Mouse (Mus musculus) CH12.LX (cell line): ENCODE data around the gene Ccdc78. TPM values are rescaled to one million over a fixed set of nuclear protein-coding genes. Genes with fewer than 3 reads are reported as not detected.

Experiments used
- DNase-seq: peaks from one replicate; pipeline ENCODE4 v3.0.0-alpha.2; 2013; ENCODE audit errors: extremely low read depth
- H3K27ac ChIP-seq: 2 replicates; pipeline ENCODE4 v1.5.1; 2012; ENCODE audit warnings: low read depth, mild to moderate bottlenecking, control low read depth, moderate library complexity; ENCODE audit not compliant: insufficient read depth
- H3K27me3 ChIP-seq: replicated peaks from 2 replicates; pipeline ENCODE3; 2012; ENCODE audit warnings: inconsistent platforms
- H3K36me3 ChIP-seq, 2 experiments: replicated peaks in 1 of 2; 2 replicates each; pipeline versions ENCODE3 to v1.6.1; 2012; ENCODE audit warnings: inconsistent platforms in 1 of 2, low read length in 1 of 2, mild to moderate bottlenecking in 1 of 2, mixed read lengths in 1 of 2, moderate library complexity in 1 of 2; ENCODE audit not compliant: control insufficient read depth in 1 of 2, insufficient read depth in 1 of 2
- H3K4me1 ChIP-seq, 2 experiments: 2 replicates each; pipeline ENCODE4 v1.6.1; 2012; ENCODE audit warnings: inconsistent platforms in 1 of 2, moderate library complexity in 1 of 2; ENCODE audit not compliant: insufficient read depth in 2 of 2, control insufficient read depth in 1 of 2
- H3K4me2 ChIP-seq: 2 replicates; pipeline ENCODE4 v1.6.1; 2012; ENCODE audit warnings: low read depth, mild to moderate bottlenecking, control low read depth; ENCODE audit not compliant: poor library complexity, insufficient read depth, severe bottlenecking
- H3K4me3 ChIP-seq, 3 experiments: fragments of 150-350 bp in 1 of 3; sonication (generic) in 1 of 3; replicated peaks in 1 of 3; 2 replicates each; pipeline versions ENCODE3 to v1.5.1; 2011 to 2012; ENCODE audit warnings: low read depth in 2 of 3, low read length in 2 of 3, mild to moderate bottlenecking in 2 of 3, moderate library complexity in 2 of 3, control low read depth in 1 of 3, improper control_type of control experiment in 1 of 3, inconsistent platforms in 1 of 3, mixed read lengths in 1 of 3; ENCODE audit not compliant: poor library complexity in 1 of 3
- H3K79me2 ChIP-seq: replicated peaks from 2 replicates; pipeline ENCODE4 v1.6.1; 2012; ENCODE audit warnings: mild to moderate bottlenecking, moderate library complexity; ENCODE audit not compliant: control insufficient read depth, poor library complexity, insufficient read depth, severe bottlenecking; ENCODE audit errors: extremely low read depth
- H3K9ac ChIP-seq: 2 replicates; pipeline ENCODE4 v1.6.1; 2012; ENCODE audit warnings: low read depth, mild to moderate bottlenecking, control low read depth, moderate library complexity; ENCODE audit not compliant: insufficient read depth
- H3K9me3 ChIP-seq: replicated peaks from 2 replicates; pipeline ENCODE3; 2012; ENCODE audit warnings: low read length, inconsistent platforms, mixed read lengths
- CHD1 ChIP-seq: IDR thresholded peaks from 2 replicates; pipeline ENCODE4 v1.6.1; 2012; ENCODE audit warnings: low read depth, low read length, improper control_type of control experiment, inconsistent platforms
- EP300 ChIP-seq: IDR thresholded peaks from 2 replicates; pipeline ENCODE4 v1.6.1; 2011; ENCODE audit warnings: low read length, improper control_type of control experiment
- ETS1 ChIP-seq: conservative IDR thresholded peaks from 2 replicates; pipeline ENCODE4 v1.6.1; 2012; ENCODE audit warnings: low read depth, mild to moderate bottlenecking, inconsistent platforms, low read length, improper control_type of control experiment, moderate library complexity
- IRF4 ChIP-seq: IDR thresholded peaks from 2 replicates; pipeline ENCODE4 v1.6.1; 2014; ENCODE audit warnings: low read depth, mild to moderate bottlenecking, inconsistent platforms, low read length, improper control_type of control experiment
- JUND ChIP-seq: conservative IDR thresholded peaks from 2 replicates; pipeline ENCODE4 v1.6.1; 2011; ENCODE audit warnings: low read depth, low read length, improper control_type of control experiment
- MAFK ChIP-seq: IDR thresholded peaks from 2 replicates; pipeline ENCODE4 v1.6.1; 2011; ENCODE audit warnings: low read length, improper control_type of control experiment; ENCODE audit not compliant: insufficient replicate concordance
- MEF2A ChIP-seq: IDR thresholded peaks from 2 replicates; pipeline ENCODE4 v1.6.1; 2014; ENCODE audit warnings: low read depth, mild to moderate bottlenecking, inconsistent platforms, low read length, improper control_type of control experiment, borderline replicate concordance
- MXI1 ChIP-seq: IDR thresholded peaks from 2 replicates; pipeline ENCODE4 v1.6.1; 2011; ENCODE audit warnings: mild to moderate bottlenecking, low read depth, low read length, improper control_type of control experiment
- NELFE ChIP-seq: IDR thresholded peaks from 2 replicates; pipeline ENCODE4 v1.6.1; 2011; ENCODE audit warnings: low read depth, low read length, improper control_type of control experiment
- NRF1 ChIP-seq: IDR thresholded peaks from 2 replicates; pipeline ENCODE4 v1.6.1; 2014; ENCODE audit warnings: low read depth, mild to moderate bottlenecking, inconsistent platforms, low read length, improper control_type of control experiment, moderate library complexity
- POLR2A ChIP-seq: IDR thresholded peaks from 2 replicates; pipeline ENCODE4 v1.6.1; 2011; ENCODE audit warnings: low read depth, mild to moderate bottlenecking, improper control_type of control experiment, low read length
- POLR2AphosphoS2 ChIP-seq: IDR thresholded peaks from 2 replicates; pipeline ENCODE4 v1.6.1; 2011; ENCODE audit warnings: low read depth, low read length, improper control_type of control experiment
- TCF12 ChIP-seq: IDR thresholded peaks from 2 replicates; pipeline ENCODE4 v1.6.1; 2014; ENCODE audit warnings: low read depth, mild to moderate bottlenecking, inconsistent platforms, low read length, improper control_type of control experiment
- UBTF ChIP-seq: IDR thresholded peaks from 2 replicates; pipeline ENCODE4 v1.6.1; 2012; ENCODE audit warnings: low read depth, mild to moderate bottlenecking, inconsistent platforms, low read length, improper control_type of control experiment, moderate library complexity
- USF2 ChIP-seq: conservative IDR thresholded peaks from 2 replicates; pipeline ENCODE4 v1.6.1; 2011; ENCODE audit warnings: low read depth, low read length, improper control_type of control experiment
- ZC3H11A ChIP-seq: IDR thresholded peaks from 2 replicates; pipeline ENCODE4 v1.6.1; 2012; ENCODE audit warnings: low read depth, mild to moderate bottlenecking, inconsistent platforms, low read length, improper control_type of control experiment
- dilution Hi-C: fragments of 300-500 bp; cut with MboI; formaldehyde crosslinking; loops from 2 replicates; pipeline ENCODE4 v1.14.3; 2020; ENCODE audit warnings: low sequenced_read_pairs; ENCODE audit not compliant: extremely low pct_unique_long_range_greater_than_20kb, extremely low pct_ligation_motif_present
- in situ Hi-C: fragments of 300-500 bp; cut with MboI; formaldehyde crosslinking; loops from 3 replicates; pipeline ENCODE4 v1.14.3; 2019; ENCODE audit warnings: low sequenced_read_pairs, low pct_ligation_motif_present, low pct_unique_long_range_greater_than_20kb, mixed read lengths
- polyA plus RNA-seq: library from polyadenylated mRNA; unstranded; fragments of >175 nt; gene quantifications from 2 replicates; pipeline ENCODE4 v1.2.1, GENCODE M21; 2012; ENCODE audit warnings: low read depth; ENCODE audit not compliant: insufficient read length
- total RNA-seq, 2 experiments: library from RNA; depleted of rRNA; stranded (reverse); fragments of 300-350 nt in 1 of 2; fragments of >200 nt in 1 of 2; gene quantifications; 2 replicates each; pipeline ENCODE4 v1.2.3; 2012 to 2014

Gene Ccdc78
- total and polyA plus RNA-seq, 3 experiments = 0.13 to 0.40 (median 0.25) TPM

GRCm38 (mm10) chr17:25754241-25754640 lies 32.1 kb upstream of the Ccdc78 start, which contains the start of gene Msln:
Gene Msln, minus strand, starts transcription at chr17:25754378.
- Histone ChIP-seq H3K4me3 (no peak within 1 kb of the TSS), H3K9ac (no peak within 1 kb of the TSS), H3K4me2 (no peak within 1 kb of the TSS), H3K27me3 (peaks cover 97% of the 10 kb centered on the region), H3K4me1 (no peaks in the 10 kb centered on the region), H3K36me3 (no peaks in the 10 kb centered on the region), H3K9me3 (no peaks in the 10 kb centered on the region), H3K79me2 (no peaks in the 10 kb centered on the region), H3K27ac (no peak within 1 kb of the TSS)
- no peak for TF ChIP-seq POLR2AphosphoS2
- TF ChIP-seq CHD1 = no peak
- no peak for TF ChIP-seq MAFK
- no peak for TF ChIP-seq MXI1
- TF ChIP-seq UBTF = no peak
- TF ChIP-seq NRF1 = no peak
- TF ChIP-seq IRF4 = no peak
- TF ChIP-seq NELFE = no peak
- TF ChIP-seq MEF2A = no peak
- no peak for TF ChIP-seq TCF12
- TF ChIP-seq JUND = no peak
- TF ChIP-seq ZC3H11A = no peak
- TF ChIP-seq POLR2A = no peak
- TF ChIP-seq ETS1 = no peak
- no peak for TF ChIP-seq USF2
- TF ChIP-seq EP300 = no peak
- no peak for DNase-seq
- in situ Hi-C loops = no loop called here
- dilution Hi-C loops = no loop called here

- no peaks in the 10 kb centered on the region for H3K79me2 ChIP-seq
- H3K9me3 ChIP-seq = no peaks in the 10 kb centered on the region
- no peak for TF ChIP-seq NRF1
- TF ChIP-seq, all 38 proteins: peak for 0
- DNase-seq = no peak
- in situ Hi-C loops (no loop called here), dilution Hi-C loops (no loop called here)
- Histone ChIP-seq H3K4me2 (no peak overlapping the region), H3K9ac (no peak overlapping the region), H3K4me3 (no peak overlapping the region), H3K27me3 (peaks cover 97% of the 10 kb centered on the region), H3K4me1 (no peaks in the 10 kb centered on the region), H3K36me3 (no peaks in the 10 kb centered on the region), H3K27ac (no peak overlapping the region)
These were observed 31.3 kb upstream of the Ccdc78 start for GRCm38 (mm10) chr17:25755086-25755485.
